Mouse (Mus musculus): Measurements from ENCODE around the gene Hist2h2aa1.
"Not testable (repeated sequence)": the region's sequence is repeated elsewhere in the genome, so short reads cannot be mapped to it uniquely, and the experiment has no call there.

Hist2h2aa1 gene

DNA sequence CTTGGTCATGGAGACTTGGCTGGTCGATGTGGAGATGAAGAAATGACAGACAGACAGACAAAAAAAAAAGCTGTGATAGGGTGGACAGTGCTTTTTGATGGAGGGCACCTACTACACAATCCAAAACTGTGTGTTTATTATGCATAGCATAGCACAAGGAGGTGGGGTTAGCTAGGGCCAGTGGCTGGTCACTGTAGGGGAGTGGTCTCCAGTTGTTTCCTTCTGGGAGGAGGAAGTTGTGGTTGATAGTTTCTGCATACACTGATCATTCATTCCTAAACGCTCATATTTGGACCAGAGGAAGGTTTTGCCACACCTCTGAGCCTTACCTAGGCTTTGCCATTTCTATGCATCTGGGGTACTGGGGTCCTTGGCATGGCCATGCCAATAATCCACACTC lies 14.9 kb upstream of the Hist2h2aa1 start:
- no peak for DNase-seq (ENCODE audit: low spot score in 2 of 2)

DNA sequence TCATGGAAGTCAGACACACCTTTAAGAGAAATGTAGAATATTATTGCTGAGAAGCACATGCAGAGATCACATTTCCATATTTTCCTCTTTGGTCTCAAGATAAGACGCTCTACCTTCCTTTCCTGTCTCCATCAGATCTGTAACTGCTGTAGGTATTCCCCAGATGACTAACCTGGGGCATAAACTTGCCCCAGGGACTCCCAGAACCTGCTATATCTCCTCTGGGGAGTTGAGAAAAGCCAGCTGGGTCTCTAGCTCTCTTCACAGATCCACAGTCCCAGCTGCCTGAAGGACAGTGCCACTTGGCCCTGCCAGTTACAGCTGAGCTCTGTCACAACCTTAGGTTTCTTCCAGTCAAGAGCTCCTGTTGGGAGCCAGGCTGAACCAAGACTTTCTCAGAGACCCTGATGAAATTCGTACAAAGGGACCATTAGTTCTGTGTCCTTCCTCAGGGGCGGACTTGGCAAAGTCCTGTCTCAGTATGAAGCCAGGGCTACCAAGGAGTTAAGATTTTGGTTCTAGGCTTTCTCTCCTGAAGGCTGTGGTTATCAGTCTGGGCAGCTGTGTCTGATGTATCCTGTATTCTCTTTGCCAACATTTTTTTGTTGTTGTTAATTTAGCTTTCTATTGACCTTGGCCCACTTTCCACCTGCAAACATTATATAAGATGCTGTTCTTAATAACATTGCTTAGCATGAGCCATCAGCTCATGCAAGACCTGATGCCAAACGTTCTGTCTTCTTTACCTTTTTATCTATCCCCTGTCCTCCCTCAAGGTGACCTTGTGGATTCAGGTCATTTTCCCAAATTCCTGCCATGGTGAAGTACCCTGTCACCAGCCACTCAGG lies 14.2 kb upstream of the Hist2h2aa1 start:
- DNase-seq (ENCODE audit: low spot score in 2 of 2), result no peak

DNA sequence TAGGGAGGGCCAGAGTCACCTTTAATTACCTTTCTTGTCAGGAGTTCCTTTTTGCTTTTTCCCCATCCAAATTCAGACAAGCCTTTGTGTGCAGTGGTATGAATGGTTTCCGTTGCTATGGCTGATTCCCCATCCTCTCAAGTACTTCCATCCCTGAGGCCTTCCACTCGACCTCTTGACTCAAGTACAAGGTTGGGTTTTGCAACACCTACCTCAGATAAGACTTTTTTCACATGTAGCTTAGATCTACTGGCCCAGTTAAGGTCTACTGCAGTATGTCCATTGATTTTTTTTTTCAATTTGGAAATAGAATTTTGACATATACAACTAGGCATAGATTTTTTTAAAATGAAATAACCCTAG lies 13.6 kb upstream of the Hist2h2aa1 start:
- no peak for DNase-seq (ENCODE audit: low spot score in 2 of 2)

DNA sequence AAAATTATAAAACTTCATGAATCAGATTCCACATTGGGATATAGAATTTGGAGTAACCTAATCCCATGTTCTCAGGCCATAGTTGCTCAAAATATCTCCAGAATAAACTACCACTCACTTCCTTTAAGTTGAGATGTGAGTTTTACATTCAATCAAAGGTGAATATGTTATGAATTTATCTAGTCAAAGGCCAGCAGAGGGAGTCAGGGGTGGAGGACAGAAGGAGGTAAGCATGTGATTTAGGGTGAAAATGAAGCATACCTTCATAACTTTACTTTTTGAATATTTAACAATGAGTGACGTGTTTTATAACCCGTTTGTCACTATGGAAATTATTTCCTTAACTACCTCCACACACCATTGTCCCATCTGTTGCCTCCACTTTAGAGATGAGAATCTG lies 10.4 kb upstream of the Hist2h2aa1 start:
- DNase-seq (ENCODE audit: low spot score in 2 of 2), result no peak

DNA sequence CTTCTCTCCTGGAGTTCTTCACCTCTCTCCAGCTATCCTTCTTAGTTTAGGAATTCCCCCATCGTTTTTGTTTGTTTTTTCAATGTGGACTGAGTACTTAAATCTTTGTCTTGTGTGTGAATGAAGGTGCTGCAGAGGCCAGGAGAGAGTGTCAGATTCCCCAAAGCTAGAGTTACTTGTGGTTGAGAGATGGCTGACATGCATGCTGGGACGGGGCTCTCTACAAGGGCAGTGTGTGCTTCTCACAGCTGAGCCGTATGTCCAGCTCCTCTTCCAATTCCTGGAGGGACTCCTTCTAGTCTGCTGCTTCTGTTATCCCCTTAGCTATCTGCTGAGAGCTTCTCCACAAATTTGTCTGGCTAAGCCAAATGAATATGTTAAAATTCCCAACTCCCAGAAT lies 9.5 kb upstream of the Hist2h2aa1 start:
- DNase-seq (ENCODE audit: low spot score in 2 of 2), result no peak

DNA sequence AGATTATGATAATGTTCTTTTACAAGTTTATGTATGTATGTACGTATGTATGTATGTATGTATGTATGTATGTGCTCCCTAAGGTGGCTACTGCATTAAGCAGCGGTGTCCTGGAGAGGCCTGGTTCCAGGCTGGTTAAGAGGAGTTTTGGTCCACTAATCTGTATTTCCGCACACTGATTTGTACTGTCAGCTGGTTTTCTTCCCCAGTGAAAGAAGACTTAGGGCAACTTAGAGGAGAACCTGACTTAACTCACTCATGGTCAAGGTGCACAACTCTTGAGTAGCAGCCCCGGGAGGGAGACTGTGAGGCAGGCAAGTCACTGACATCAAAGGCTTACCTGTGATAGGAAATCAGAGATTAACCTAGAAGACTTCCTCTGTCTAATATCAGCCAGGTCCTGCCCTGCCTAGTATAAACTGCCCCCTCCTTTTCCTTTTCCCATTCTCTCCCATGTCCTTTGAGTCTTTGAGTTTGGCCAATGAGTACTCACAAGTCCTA lies 8.4 kb upstream of the Hist2h2aa1 start:
- DNase-seq (ENCODE audit: low spot score in 2 of 2), result no peak

DNA sequence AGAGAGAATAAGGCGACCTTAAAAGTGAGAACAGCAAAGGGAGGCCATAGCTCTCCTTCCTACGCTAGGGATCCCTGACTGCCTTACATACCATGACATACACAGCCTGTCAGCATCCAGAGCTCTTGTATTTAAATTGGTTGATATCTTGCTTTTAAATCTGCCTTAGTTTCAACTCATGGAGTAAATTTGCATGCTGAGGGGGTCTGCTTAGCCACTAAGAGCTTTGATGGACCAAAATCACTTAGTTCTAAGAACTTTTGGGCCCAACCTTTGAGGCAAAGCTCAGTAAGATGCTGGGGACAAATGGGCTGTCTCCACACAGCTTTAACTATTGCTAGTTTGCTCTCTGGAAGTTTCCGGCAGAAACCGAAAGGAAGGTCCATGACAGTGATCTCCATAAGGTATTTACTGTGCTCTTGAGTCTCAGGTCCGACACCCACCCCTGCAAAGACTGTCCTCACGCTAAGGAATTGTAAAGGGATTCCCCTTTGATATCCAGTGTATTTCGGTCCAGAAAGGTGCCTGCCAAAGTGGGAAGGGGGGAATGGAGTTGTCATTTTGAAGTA lies 7.9 kb upstream of the Hist2h2aa1 start:
- DNase-seq (ENCODE audit: low spot score in 2 of 2), result no peak

DNA sequence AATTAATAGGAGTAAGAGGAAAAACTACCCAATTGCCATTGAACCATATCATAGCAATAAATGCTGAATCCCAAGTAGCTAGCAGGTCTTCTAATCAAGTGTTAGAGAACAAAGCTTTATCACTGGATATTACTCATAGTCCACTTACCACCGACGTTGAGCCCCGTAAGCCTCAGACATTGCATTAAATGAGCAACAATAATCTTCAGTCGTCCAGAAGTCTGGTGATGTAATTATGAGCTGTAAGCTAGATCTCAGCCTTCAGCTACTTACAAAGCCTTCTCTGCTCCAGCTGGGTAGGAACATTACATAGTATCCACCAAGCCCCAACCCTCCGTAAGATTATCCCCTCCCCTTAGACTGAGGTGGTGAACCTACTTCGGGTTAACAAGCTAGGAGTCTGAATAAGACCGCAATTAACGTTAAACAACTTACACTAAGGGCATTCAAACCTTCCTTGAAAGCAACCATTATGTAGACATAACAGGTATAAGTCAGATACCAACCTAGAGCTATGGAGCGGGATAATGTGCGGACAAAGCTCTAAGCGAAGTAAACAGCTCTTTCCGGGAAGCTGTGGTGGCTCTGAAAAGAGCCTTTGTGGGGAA lies 7.3 kb upstream of the Hist2h2aa1 start:
- no peak for DNase-seq (ENCODE audit: low spot score in 2 of 2)

DNA sequence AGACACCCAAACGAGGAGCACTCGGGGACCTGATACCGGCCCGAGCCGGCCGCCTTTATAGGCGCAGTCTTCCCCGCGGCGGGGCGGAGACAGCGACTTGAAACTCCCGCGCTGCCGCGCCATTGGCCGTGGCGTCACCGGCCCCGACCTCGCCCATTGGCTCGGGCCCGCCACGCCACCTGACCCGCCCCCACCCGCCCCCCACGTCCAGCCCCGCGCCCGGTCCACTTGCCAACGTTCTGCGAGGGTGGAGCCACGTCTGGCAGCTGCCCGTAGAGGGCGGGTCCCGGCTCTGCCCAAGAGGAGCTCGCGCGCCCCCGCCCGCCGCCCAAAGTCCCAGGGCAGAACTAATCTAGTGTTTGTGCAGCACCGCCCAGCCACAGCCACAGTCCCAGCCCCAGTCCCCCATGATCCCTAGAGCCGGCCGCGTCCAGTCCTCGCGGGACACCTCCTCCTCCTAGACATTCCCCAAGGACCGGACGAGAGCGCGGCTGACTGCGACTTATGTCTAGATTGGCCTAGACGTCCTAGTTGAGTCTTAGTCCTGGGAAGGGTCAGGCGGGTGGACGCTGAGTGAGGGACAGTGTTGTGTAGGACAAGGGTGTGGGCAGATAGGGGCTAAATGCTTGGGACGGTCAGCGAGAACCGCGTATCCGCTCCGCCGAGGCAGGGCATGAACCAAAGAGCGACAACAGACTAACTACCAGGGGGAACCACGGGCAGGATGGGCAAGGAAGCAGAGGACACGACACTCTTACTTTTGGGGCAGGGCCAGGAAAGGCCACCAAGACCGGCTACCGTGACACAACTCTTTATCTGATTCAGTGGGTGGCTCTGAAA lies 6.1 kb upstream of the Hist2h2aa1 start, which contains the start of gene Hist2h3c2:
Gene Hist2h3c2, minus strand, starts transcription at position 174 of the 840 bp plus-strand sequence.
- DNase-seq (ENCODE audit: low spot score in 2 of 2), result peak; percentile 47 to 57

DNA sequence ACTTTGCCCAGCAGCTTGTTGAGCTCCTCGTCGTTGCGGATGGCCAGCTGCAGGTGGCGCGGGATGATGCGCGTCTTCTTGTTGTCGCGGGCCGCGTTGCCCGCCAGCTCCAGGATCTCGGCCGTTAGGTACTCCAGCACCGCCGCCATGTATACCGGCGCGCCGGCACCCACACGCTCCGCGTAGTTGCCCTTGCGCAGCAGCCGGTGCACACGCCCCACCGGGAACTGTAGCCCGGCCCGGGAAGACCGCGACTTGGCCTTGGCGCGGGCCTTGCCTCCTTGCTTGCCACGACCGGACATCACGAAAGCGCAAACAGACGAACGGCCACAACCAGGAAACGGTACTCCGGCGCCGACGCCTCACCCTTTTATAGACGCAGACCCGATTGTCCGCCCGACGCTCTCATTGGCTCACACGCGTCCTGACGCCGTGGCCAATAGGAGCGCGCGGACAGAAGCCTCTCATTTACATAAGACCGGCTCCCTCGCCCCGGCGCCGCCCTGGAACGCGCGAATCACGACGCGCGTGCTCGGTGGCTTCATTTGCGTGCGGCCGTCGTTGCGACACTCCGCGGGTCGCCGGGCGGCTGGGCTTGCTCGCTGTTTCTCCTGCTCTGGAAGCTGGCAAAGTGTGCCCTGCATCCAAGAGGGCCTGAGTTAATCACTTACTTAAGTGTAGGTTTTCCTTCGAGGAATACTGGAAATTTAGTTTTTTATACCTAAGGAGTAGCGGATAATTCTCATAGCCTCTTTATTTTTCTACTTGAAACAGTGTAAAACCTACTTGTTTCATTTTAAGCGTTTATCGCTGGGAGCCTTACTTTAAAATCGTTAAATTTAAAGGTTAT lies 5.1 kb upstream of the Hist2h2aa1 start, which contains the start of gene Hist2h2aa2:
Gene Hist2h2aa2, minus strand, starts transcription at position 328 of the 850 bp plus-strand sequence.
- DNase-seq (ENCODE audit: low spot score in 2 of 2), result peak; percentile 96 to 98

DNA sequence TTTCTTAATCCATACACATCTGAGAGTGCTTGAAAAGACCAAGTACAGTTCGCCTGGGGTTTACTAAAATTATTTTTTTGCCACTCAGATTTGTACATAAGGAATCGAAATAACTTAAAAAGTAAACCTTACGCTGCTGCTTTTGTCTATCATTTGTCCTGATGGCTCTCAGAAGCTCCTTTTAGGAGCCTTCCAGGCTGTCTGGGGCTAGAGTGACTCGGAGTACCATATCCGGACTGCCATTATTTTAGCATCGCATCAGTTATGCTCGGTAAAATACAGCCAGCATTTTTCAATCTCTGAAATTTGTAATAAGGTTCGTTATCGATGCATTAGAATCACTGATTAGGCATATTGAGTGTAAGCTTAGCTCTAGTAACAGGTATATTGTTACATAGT lies 4.5 kb upstream of the Hist2h2aa1 start:
- no peak for DNase-seq (ENCODE audit: low spot score in 2 of 2)

DNA sequence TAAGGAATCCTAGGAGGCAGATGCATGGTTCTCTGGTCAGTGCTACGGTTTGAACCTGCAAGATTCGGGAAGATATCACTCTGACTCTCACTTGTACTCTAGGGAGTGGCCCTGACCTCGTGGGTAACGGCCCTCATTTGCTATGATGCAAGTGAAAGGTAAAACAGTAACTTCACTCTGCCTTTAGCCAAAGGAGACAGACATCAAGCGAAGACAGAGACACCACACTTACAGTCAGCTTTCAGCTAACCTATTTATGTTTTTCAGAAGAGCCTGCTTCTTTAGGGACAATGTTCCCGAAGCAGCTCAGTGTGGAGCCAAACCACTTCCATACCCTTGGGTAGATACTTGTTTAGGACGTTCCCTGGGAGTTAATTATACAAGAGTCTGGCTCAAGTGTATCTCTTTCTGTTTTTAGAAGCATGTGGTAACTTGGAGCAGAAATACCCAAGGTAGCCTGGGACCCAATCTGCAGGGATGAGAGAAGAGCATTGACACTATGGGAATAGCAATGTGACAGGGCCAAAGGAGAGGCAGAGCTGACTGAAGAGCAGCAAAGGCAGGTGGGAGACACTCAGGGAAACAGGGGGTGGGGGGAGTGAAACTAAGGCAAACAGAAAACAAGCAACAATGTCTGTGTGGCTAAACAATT lies 1.2 kb upstream of the Hist2h2aa1 start:
- no peak for DNase-seq (ENCODE audit: low spot score in 2 of 2)

DNA sequence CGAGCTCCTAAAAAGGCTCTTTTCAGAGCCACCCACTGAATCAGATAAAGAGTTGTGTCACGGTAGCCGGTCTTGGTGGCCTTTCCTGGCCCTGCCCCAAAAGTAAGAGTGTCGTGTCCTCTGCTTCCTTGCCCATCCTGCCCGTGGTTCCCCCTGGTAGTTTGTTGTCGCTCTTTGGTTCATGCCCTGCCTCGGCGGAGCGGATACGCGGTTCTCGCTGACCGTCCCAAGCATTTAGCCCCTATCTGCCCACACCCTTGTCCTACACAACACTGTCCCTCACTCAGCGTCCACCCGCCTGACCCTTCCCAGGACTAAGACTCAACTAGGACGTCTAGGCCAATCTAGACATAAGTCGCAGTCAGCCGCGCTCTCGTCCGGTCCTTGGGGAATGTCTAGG lies 721 bp downstream of the Hist2h2aa1 start:
- not testable (repeated sequence) for DNase-seq (ENCODE audit: low spot score in 2 of 2)

DNA sequence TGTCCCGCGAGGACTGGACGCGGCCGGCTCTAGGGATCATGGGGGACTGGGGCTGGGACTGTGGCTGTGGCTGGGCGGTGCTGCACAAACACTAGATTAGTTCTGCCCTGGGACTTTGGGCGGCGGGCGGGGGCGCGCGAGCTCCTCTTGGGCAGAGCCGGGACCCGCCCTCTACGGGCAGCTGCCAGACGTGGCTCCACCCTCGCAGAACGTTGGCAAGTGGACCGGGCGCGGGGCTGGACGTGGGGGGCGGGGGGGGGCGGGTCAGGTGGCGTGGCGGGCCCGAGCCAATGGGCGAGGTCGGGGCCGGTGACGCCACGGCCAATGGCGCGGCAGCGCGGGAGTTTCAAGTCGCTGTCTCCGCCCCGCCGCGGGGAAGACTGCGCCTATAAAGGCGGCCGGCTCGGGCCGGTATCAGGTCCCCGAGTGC lies 1.1 kb downstream of the Hist2h2aa1 start, which contains the start of gene Hist2h3c1:
Gene Hist2h3c1, plus strand, starts transcription at position 259 of the 430 bp plus-strand sequence.
- DNase-seq (ENCODE audit: low spot score in 2 of 2), result not testable (repeated sequence)

DNA sequence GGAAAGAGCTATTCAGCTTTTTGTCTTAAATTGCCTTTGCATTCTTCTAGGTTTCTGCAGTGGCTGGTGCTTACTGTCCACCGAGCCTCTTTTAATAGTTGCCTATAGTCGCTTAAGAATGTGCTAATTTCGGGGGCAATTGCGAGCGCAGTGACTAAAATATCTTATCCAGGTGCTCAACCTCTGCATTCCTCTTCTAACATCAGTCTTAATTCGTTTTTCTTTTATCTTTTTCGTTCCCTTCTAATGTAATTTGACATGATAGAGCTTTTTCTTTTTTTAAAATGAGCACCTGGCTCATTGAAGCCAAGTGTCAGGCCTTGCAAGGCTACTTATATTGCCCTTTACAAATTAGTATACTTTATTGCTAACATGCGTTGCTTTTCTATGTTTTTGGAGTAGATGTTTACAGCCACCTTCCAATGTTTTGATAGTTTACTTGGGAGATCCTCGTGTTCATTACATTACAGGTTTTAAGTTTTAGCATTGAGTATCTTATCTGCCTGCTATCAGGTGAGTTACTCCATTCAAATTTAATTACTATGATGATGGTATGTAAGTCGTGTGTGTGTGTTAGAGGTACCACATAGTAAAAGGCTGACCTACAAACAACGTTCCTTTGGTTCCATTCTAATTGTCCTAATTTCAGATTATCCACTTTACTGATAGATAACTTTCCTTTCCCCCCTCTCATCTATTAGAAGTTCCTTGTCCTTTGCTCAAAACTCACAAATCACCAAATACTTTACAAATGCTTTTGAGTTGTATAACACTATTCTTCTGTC lies 2.3 kb downstream of the Hist2h2aa1 start:
- DNase-seq (ENCODE audit: low spot score in 2 of 2), result no peak

DNA sequence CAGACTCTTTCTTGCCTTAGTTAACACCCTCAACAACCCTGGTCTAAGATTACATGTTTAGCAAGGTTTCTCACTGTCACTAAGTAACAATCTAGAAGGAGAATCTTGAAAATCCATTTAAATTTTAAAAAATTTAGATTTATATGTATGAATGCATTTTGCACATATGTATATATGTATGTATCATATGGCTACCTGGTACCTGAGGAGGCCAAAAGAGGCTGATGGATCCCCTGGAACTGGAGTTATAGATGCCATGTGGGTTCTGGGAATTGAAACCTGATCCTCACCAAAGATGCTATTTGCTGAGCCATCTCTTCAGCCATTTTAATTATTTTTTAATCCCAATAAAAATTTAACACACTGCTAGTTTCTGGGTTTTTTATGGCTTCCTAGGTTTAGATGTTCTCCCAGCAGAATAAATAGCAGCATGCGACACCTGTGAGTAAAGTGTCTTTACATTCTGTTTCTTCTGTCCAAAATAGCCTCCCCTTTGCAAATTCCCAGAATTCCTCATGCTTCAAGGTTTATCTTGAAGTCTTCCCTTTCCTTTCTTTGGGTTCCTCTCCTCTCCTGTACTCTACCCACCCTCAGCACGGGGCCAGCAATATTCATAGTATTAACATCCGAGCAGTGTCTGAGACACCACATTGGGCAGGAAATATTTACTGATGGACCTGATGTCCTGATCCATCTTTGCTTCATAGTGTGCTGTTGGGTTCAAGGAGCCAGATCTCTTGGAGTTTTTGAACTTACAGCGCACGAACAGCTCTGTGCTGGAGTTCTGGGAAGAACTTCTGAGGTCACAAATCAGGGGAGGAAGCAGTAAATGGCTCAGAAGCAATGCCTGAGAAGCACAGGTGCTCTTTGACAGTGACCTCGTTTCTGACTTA lies 3.1 kb downstream of the Hist2h2aa1 start:
- DNase-seq (ENCODE audit: low spot score in 2 of 2), result no peak

DNA sequence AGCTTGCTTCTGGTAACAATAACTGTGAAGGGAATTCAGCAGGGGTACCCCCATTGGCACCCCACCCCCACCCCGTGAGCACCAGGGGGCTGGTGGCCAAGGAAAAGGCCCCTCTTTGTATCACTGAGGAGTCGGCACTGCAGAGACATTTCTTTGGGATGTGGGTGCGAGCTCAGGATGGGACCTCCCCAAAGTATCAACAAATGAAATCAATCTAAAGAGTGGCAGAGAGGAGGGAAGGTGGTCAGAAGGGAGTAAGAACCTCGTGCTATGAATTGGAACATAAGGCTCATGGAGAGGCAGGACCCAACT lies 3.7 kb downstream of the Hist2h2aa1 start:
- no peak for DNase-seq (ENCODE audit: low spot score in 2 of 2)

DNA sequence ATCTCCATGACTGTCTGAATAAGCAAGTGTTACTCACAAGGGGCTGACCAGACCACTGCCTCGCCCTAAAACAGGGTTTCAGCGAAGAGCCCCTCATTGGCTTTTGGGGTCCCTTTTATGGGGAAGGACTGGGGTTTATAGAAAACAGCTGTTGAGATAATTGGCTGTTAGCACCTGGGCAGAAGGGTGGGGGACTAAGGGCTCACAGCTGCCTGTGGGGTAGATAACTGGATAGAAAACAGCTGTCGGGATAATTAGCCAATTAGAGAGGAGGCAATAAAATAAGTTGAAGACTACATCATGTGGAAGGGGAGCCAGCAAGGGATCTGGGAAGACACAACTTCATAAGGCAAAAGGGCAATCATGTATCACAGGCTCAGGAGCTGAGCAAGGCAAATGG lies 5.6 kb downstream of the Hist2h2aa1 start:
- DNase-seq (ENCODE audit: low spot score in 2 of 2), result no peak

DNA sequence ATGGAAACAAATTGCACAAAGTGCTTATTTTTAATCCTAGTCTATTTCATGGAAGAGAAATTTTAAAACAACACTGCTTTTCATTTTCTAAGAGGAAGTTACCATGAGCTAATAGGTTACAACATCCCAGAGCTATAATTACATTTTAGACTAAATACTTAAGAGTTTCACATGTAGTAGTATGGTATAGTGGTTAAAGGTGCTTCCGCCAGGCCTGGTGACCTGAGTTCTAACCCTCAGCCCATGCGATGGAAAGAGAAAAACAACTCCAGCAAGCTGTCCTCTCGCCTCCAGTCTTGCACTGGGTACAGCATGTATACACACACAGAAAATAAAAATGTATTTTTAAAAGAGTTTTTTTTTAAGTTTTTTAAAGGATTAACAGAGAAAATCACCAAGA lies 6.5 kb downstream of the Hist2h2aa1 start:
- no peak for DNase-seq (ENCODE audit: low spot score in 2 of 2)

All from spleen, postnatal 14 days (tissue).